Mouse (Mus musculus) spleen, adult 2 months (tissue): Measurements from ENCODE around the gene Dpp6. TPM values are rescaled to one million over a fixed set of nuclear protein-coding genes. Genes with fewer than 3 reads are reported as not detected.

Experiments used
- DNase-seq, 2 experiments: peaks; one replicate each; pipeline versions ENCODE4 v3.0.0 to v3.0.0-alpha.2; 2012 to 2021; ENCODE audit warnings: low spot score in 2 of 2, low read depth in 1 of 2
- H3K27ac ChIP-seq: fragments of 200-500 bp; 2 replicates; pipeline ENCODE4 v1.5.1; 2012; ENCODE audit warnings: low read length, inconsistent platforms; ENCODE audit not compliant: insufficient read depth
- H3K27me3 ChIP-seq: fragments of 200-500 bp; 2 replicates; pipeline ENCODE4 v1.6.1; 2012; ENCODE audit warnings: mild to moderate bottlenecking, moderate library complexity, low read length, inconsistent platforms; ENCODE audit not compliant: control insufficient read depth, insufficient read depth
- H3K36me3 ChIP-seq: fragments of 200-500 bp; 2 replicates; pipeline ENCODE4 v1.6.1; 2012; ENCODE audit warnings: mild to moderate bottlenecking, low read length, inconsistent platforms; ENCODE audit not compliant: control insufficient read depth, insufficient read depth
- H3K4me1 ChIP-seq: fragments of 200-500 bp; 2 replicates; pipeline ENCODE4 v1.6.1; 2011; ENCODE audit warnings: inconsistent platforms; ENCODE audit not compliant: control insufficient read depth, insufficient read depth, insufficient read length
- H3K4me3 ChIP-seq: fragments of 200-500 bp; 2 replicates; pipeline ENCODE4 v1.5.1; 2011; ENCODE audit warnings: mild to moderate bottlenecking, inconsistent platforms; ENCODE audit not compliant: insufficient read depth, insufficient read length; ENCODE audit errors: extremely low read depth
- CTCF ChIP-seq: fragments of 200-500 bp; IDR thresholded peaks from 2 replicates; pipeline ENCODE4 v1.5.1; 2011; ENCODE audit warnings: mild to moderate bottlenecking, inconsistent platforms; ENCODE audit not compliant: insufficient read depth, insufficient read length, insufficient replicate concordance; ENCODE audit errors: extremely low read depth
- POLR2A ChIP-seq: fragments of 200-500 bp; IDR thresholded peaks from 2 replicates; pipeline ENCODE4 v1.6.1; 2011; ENCODE audit warnings: low read depth, low read length, inconsistent platforms
- whole genome bisulfite sequencing: fragments of 180-500 bp; shearing (Covaris S2); methylation state at CpG from one replicate; pipeline ENCODE4 v1.1.7; 2018; 5-methylcytosine and 5-hydroxymethylcytosine counted together
- polyA plus RNA-seq: library from polyadenylated mRNA; depleted of rRNA; stranded (reverse); fragments of >200 nt; gene quantifications from 2 replicates; pipeline ENCODE4 v1.2.3, GENCODE M21; 2012

Gene Dpp6
- polyA plus RNA-seq, 1 experiment, result 0.11 TPM

DNA sequence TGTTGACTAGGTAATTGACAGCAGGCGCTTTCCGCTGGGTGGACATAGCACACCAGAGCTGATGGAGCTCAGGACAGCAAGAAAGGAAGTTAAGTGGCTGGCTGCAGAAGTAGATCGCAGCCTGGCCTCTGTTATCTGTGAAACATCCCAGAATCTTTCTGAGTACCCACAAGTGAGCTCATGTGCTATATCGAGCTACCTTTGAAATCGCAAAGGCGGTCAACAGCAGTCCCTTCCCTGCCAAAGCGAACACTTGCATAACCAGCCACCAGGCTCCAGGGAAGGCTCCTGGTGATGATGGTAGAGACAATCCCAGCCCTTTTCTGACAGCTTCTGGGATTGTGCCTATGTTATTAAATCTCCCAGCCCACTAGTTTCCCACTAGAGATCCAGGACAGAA is 186.5 kb downstream of the Dpp6 start:
- TF ChIP-seq CTCF (no peak), POLR2A (no peak)
- no peak overlapping the region for H3K4me3 ChIP-seq
- 93% methylated on average over 7 of the region's 7 CpGs for WGBS
- H3K36me3 ChIP-seq, result no peaks in the 10 kb centered on the region
- no peaks in the 10 kb centered on the region for H3K27me3 ChIP-seq
- no peak overlapping the region for H3K27ac ChIP-seq
- no peaks in the 10 kb centered on the region for H3K4me1 ChIP-seq
- DNase-seq, result no peak

DNA sequence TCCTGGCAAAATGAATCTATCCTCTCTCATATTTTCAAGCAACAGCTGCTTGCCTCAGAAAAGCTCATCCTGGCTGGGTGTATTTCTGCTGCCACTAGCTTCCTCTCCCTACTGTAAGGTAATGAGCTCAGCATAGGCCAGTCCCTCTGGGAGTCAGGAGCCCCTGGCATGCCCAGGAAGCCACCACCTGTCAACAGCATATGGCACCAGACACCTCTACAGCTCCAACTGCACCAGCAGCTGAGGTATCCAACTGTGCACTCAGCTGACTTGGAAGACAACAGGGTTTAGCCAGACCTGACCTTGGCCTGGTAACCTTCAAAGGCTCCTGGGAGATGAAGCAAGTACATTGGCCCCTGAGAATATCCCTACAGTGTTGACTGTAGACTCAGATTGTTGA is 192.2 kb downstream of the Dpp6 start:
- Histone ChIP-seq H3K27ac (no peak overlapping the region), H3K36me3 (no peaks in the 10 kb centered on the region), H3K4me1 (no peaks in the 10 kb centered on the region), H3K4me3 (no peak overlapping the region), H3K27me3 (no peaks in the 10 kb centered on the region)
- no peak for DNase-seq
- no peak for TF ChIP-seq POLR2A
- TF ChIP-seq CTCF, result no peak

DNA sequence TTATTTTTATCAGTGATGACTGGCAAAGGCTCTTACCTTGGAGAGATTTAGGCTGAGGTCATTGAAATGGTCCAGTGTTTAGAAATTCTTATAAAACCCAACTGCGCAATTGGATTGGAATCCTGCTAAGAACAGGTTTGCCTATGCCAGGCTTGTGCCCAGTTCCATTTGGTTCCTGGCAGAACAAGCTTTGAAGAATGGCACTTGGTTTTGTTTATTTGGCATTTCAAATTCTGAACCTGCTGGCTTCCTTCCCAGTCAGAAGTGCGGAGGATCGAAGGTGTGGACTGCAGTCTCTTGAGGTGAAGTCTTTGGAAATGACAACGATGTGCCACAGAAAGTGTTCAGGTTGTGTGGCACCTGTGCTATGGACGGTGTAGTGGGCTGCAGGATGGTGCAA is 193.6 kb downstream of the Dpp6 start:
- TF ChIP-seq POLR2A (no peak), CTCF (no peak)
- H3K27ac ChIP-seq, result no peak overlapping the region
- H3K4me1 ChIP-seq, result no peaks in the 10 kb centered on the region
- no peaks in the 10 kb centered on the region for H3K27me3 ChIP-seq
- no peak overlapping the region for H3K4me3 ChIP-seq
- WGBS, result 79% methylated on average over 5 of the region's 5 CpGs
- no peak for DNase-seq
- no peaks in the 10 kb centered on the region for H3K36me3 ChIP-seq

DNA sequence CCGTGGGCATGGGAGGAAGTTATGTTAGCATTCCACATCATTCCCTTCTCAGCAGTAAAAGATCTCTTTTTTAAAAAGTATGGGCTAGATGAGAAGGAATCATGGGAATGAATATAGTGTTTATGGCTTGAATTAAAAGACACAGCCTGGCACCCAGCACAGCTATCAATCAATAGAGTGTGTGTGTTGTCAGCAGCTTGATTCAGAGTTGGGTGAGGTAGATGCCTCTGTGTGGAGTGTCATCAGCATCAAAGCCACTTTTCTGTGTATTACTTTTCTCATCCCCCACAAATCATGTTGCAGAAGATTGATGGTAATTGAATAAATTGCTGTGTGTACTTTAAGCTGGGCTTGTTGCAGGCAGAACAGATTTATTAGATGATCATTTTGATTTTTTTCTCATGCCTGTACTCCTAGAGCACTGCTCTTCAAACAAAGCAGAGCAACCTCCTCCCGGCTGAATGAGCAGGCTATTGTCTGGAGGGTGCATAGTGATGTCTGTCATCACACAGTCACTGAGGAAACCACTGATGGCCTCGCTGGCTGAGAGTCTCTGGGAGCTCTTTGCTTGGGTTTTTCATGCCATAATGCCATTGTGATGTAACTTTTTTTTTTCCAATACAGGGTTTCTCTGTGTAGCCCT is 201.4 kb downstream of the Dpp6 start:
- H3K27me3 ChIP-seq, result no peaks in the 10 kb centered on the region
- no peak overlapping the region for H3K4me3 ChIP-seq
- no peak overlapping the region for H3K27ac ChIP-seq
- WGBS, result 65% methylated on average over 3 of the region's 3 CpGs
- TF ChIP-seq POLR2A, result no peak
- no peak for TF ChIP-seq CTCF
- no peaks in the 10 kb centered on the region for H3K4me1 ChIP-seq
- H3K36me3 ChIP-seq, result no peaks in the 10 kb centered on the region
- DNase-seq, result no peak

DNA sequence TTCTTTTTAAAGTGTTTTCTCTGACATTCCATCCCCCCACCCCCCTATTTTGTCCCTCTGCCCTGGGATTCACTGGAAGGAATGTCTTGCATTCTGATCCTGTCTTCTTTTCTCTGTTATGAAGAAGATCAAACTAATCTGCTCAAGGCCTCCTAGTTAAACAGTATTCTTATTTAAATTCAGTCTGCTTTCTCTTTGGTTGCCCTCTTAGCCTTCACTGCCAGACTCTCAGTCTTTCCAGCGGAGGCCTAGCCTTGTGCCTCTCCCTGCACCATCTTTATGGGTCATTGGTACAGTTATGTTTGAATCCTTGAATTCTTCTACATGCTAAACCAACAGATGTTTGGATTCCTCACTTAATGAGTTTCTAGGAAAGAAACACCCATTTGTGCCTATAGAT is 211.6 kb downstream of the Dpp6 start:
- no peaks in the 10 kb centered on the region for H3K27me3 ChIP-seq
- no peak overlapping the region for H3K27ac ChIP-seq
- no peak for DNase-seq
- WGBS, result 87% methylated on average over 1 of the region's 1 CpGs
- no peak for TF ChIP-seq CTCF
- TF ChIP-seq POLR2A, result no peak
- H3K36me3 ChIP-seq, result no peaks in the 10 kb centered on the region
- H3K4me3 ChIP-seq, result no peak overlapping the region
- no peaks in the 10 kb centered on the region for H3K4me1 ChIP-seq

DNA sequence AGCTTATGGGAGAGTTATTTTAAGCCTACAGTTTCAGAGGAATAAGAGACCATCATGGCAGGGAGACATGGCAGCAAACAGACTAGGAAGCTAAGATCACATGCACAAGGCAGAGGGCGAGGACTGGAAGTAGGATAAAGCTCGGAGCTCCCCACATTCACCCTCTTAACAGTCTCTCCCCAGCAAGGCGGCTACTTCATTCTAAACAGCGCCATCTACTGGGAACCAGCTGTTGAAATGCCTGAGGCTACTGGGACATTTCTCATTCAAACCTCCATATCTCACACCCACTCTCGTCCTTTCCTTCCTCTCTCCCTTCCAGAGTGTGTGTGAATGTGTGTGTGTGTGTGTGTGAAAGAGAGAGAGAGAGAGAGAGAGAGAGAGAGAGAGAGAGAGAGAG is 212.8 kb downstream of the Dpp6 start:
- no peak for TF ChIP-seq POLR2A
- no peak for TF ChIP-seq CTCF
- Histone ChIP-seq H3K36me3 (no peaks in the 10 kb centered on the region), H3K4me1 (no peaks in the 10 kb centered on the region), H3K4me3 (no peak overlapping the region), H3K27me3 (no peaks in the 10 kb centered on the region), H3K27ac (no peak overlapping the region)
- WGBS, result 6% methylated on average over 5 of the region's 5 CpGs
- no peak for DNase-seq

DNA sequence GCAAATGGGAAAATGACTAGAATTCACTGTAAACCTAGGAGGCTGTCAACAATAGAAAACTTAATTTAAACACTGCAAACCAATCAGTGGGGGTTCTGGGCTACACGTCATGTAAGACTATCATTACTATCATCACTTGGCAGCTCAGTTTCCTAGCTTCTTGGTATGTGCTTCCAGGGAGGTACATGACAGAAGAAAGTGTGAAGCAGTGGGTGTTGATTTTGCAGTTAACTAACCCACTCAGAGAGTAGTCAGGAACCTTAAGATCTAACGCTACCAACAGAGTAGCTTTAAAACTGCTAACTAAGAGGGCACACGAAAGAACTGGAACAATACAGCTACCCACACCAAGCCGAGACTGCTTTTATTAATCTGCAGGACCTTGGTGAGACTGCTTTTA is 217.9 kb downstream of the Dpp6 start:
- DNase-seq, result no peak
- Histone ChIP-seq H3K27me3 (no peaks in the 10 kb centered on the region), H3K4me1 (no peaks in the 10 kb centered on the region), H3K27ac (no peak overlapping the region), H3K4me3 (no peak overlapping the region), H3K36me3 (no peaks in the 10 kb centered on the region)
- no peak for TF ChIP-seq CTCF
- no peak for TF ChIP-seq POLR2A
- WGBS, result 67% methylated on average over 4 of the region's 4 CpGs
